Mouse (Mus musculus): ENCODE data around the gene Mmab.

Gene Mmab

DNA sequence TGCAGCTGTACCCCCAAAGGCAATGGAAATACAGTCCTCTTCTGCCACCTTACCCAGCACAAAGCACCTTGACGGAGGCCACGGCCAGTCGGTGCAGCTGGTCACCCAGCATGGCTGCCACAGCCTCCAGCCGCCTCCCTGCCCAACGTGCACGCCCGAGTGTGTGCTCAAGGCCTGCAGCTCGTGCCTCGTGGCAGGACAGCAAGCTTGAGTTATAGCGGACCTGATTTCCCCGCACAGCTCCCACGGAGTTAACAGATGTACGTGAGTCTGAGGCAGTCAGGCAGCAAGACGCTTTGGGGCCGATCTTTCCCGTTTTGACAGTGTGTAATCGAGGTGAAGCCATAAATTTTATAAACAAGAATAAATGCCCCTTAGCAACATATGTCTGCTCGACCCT is 15.2 kb downstream of the Mmab start:
- DNase-seq: no peak

DNA sequence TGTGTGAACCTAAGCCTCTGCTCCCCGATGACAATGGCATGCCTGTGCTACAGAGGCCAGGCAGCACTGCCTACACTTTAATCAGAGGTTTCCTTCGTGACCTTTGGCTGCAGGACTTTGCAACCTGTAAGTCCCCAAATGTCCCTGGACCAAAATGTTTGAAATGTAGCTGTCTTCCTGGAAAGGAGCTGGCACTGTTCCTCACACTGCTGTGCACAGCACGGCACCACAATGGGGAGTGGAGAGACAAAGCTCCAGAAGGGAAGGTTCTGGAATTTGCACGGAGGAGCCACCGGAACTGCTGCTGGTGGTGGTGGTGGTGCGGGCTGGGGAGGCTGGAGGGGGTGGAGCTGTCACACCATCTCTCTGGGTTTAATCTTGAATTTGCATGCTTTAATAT is 17.1 kb downstream of the Mmab start:
- no peak for DNase-seq

DNA sequence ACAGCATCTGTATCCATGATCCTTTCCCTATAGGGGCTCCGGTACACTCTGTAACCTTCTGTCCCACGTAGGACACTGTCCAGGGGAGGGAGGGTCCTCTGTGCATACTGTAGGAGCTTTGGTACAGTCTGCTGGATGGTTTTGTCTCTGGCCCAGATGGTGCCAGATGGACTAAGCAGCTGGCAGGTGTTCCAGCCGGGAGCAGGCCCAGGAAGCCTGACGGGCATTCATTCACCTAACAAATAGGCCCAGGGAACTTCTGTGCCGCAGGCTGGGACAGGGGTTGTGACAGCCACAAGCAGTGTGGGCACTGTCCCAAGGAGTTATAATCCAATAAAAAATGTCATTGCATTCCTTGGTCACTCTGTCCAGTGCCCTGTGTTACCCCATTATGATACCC is 19.9 kb downstream of the Mmab start:
- no peak for DNase-seq

- DNase-seq: no peak
Observed at GRCm38 (mm10) chr5:114422591-114422990, 21.3 kb downstream of the Mmab start.

GRCm38 (mm10) chr5:114421561-114422298 is 22.1 kb downstream of the Mmab start:
- DNase-seq: peak in 1 of 2 experiments; percentile 40

DNA sequence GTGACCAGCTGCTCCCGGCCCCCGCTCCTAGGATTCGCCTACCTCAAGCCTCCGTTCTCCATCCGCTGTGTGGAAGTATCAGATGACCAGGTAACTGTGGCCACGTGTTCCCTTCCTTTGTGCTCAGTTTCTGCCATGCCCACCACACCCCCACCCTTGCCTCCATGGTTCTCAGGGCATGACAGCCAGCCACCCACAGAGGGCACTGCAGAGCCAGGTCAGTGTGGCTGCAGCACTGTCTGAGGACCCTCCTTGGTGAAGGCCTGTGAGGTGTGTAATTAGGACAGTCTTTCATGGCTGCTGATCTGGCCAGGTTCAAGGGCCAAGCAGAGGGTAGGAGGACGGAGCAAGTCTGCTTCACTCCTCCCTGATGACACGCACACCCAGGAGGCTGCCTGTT is 25.3 kb downstream of the Mmab start:
- DNase-seq: no peak

GRCm38 (mm10) chr5:114416855-114417254 is 27.0 kb downstream of the Mmab start:
- no peak for DNase-seq

DNA sequence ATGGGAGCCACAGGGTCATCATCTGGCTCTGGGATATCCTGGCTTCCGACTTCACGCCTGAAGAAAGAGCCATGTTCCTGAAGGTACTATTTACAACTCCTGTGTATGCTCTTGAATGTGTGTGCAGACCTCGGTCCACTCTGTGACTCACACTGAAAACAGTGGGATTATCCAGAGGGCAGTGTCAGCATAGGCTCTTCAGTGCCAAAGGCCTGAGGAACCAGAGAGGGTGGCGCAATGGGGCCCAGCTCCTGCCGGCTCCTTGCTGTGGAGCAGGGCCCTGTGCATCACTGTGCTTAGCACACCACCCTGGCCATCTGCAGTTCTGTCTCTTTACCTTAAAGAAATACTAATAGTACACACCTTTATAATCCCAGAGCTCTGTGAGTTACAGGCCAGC is 28.3 kb downstream of the Mmab start:
- DNase-seq: no peak

- peak; percentile 66 to 80 for DNase-seq
Observed at GRCm38 (mm10) chr5:114413067-114413735, 30.7 kb downstream of the Mmab start.

GRCm38 (mm10) chr5:114412361-114412998 is 31.4 kb downstream of the Mmab start:
- DNase-seq: peak; percentile 41 to 52

DNA sequence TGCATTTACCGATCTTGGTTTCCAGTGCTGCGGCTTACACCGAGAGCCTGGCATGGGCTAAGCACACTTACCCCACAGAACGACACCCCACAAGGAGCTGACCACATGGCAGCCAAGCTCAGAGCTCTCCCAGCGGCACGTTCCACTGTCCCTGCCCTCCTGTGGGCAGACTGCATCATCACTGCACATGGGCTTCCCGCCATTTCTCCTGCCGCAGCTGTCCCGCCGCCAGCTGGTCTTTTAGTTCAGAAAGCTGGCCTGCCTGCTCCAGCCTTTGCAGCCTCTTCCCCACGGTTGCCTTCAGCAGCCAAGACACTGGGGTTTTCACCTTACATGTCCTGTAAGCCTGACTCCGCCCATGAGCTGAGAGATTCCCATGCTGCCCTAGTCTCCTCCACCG is 33.4 kb downstream of the Mmab start:
- DNase-seq: no peak

GRCm38 (mm10) chr5:114408846-114409245 is 35.0 kb downstream of the Mmab start:
- DNase-seq: no peak

DNA sequence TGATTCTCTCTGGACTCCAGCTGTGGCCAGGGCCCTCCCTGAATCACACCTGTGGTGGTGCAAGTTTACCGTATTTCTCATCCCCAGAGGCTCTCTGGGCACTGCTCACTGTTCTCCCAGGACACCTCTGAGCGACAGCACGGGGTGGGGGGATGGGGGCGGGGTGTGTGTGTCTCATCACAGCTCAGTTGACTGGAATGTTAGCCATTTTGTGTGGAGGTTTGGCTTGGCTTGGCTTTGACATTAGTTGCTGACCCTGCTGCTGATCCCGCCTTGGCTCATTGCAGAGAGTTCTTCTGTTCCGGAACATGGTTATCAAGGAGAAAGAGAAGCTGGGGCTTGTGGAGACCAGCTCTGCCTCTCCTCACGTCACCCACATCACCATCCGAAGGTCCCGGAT is 36.0 kb downstream of the Mmab start:
- DNase-seq: no peak

- no peak for DNase-seq
Observed at GRCm38 (mm10) chr5:114407269-114407668, 36.6 kb downstream of the Mmab start.

GRCm38 (mm10) chr5:114406592-114406991 is 37.3 kb downstream of the Mmab start:
- no peak for DNase-seq

DNA sequence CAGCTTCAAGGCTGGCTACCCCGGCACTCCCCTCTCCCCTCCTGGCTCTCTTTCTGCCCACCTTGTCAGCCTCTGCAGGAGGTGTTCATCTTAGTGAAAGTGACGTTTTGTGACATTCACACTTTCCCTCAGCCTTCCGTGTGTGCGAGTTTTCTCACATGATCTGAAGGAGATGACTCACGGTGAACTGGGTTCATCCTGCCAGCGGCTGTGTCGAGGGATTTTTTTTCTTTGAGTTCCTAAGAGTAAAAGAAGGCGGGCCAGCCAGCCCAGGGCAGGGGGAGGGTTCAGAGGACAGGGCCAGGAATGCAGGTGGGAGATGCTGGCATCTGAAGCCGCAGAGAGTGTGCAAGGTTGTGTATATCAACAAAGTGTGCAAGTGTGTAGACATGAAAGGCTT is 50.7 kb downstream of the Mmab start:
- DNase-seq: no peak

DNA sequence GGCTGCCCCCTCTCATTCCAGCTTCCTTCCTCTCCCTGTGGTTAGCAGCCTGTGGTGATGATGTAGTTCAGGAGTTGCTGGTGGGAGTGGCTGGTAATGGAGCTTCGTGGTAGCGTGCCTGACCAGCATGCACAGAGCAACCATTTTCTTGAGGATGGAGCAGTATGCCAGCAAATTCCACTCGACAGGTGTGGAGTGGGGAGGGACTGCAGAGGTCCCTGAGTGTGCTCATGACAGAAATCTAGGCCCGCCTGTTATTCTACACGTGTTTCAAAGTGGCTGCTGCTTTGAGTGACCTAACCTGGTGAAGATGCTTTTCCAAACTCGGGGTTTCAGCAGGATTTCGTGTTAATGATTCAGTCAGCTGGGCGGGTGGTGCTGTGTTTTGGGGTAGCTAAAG is 59.4 kb downstream of the Mmab start:
- DNase-seq: peak; percentile 52 to 67

DNA sequence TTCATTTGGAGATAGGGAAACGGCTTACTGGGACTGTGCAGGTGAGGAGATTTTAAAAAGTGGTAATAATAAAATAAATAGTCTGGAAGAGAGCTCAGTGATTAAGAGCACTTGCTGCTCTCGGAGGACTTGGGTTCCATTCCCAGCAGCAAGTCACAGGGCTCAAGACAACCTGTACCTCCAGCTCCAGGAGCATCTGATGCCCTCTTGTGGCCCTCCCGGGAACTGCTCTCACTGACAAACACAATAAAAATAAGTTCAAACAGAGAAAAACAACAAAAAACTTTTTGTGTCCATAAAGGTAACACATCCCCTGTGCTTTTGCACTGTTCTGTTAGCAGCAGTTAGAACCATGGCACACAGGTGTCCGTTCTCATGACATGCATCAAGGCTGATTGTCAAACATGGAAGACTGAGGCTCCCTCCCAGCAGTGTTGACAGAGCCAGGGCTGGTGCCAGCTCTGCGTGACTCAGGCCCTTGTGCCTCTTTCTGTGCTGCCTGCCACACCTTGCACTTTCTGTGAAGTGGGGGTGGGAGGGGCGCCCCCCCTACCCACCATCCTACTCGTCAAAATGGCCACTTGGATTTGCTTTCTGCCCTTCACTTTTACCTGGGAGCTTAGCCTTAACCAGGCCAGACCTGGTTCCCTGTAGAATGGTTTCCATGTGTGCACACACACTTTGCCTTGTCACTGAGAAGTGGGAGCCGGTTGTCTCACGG is 60.5 kb downstream of the Mmab start:
- peak in 1 of 2 experiments; percentile 62 for DNase-seq
